Mouse (Mus musculus): ENCODE data around the gene Numbl. TPM values are rescaled to one million over a fixed set of nuclear protein-coding genes. Genes with fewer than 3 reads are reported as not detected.

The Numbl gene
- polyA plus RNA-seq, 1 experiment from 2014 or later: 12.8 TPM

DNA sequence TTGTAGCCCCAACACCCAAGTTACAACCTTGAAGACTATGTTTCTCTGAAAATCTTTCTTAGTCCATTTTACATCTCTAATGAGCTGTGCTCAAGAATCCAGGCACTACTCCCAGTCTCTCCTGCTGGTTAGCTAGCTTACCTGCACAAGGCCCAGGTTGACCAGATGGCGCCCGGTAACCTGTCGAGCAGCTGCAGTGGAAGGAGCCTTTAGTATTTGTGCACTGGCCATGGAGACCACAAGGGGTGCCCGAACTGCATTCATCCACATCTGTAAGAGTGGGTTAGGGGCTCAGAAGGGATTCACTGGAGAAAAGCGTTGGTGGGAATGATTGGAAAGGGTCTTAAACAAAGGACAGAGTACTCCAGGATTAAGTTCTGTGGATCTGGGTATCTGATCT lies 64.8 kb downstream of the Numbl start:
- WGBS: 91% methylated on average over 5 of the region's 5 CpGs
- Histone ChIP-seq H3K36me3 (ENCODE audit: control insufficient read depth, insufficient read depth, low read length) (peaks cover 14% of the 10 kb centered on the region), H3K27me3 (ENCODE audit: control insufficient read depth, insufficient read depth, low read length) (no peaks in the 10 kb centered on the region), H3K4me3 (ENCODE audit: low read depth, low read length) (no peak overlapping the region), H3K9ac (ENCODE audit: low read length) (no peak overlapping the region), H3K4me1 (replicated peaks; ENCODE audit: control insufficient read depth, insufficient read depth) (0 out of 2 replicates have a peak, but pooled peaks cover 2% of the 10 kb centered on the region), H3K27ac (replicated peaks) (no peak overlapping the region), H3K4me2 (replicated peaks; ENCODE audit: low read depth) (no peak overlapping the region), H3K9me3 (ENCODE audit: control insufficient read depth, low read length) (no peaks in the 10 kb centered on the region)
- DNase-seq (ENCODE audit: low spot score) (no peak), ATAC-seq (ENCODE audit: low FRiP score, low TSS enrichment) (no peak)
- TF ChIP-seq CTCF (IDR thresholded peaks at IDR 0.05; ENCODE audit: low read depth) (no peak), EP300 (optimal IDR thresholded peaks at IDR 0.05) (no peak)

DNA sequence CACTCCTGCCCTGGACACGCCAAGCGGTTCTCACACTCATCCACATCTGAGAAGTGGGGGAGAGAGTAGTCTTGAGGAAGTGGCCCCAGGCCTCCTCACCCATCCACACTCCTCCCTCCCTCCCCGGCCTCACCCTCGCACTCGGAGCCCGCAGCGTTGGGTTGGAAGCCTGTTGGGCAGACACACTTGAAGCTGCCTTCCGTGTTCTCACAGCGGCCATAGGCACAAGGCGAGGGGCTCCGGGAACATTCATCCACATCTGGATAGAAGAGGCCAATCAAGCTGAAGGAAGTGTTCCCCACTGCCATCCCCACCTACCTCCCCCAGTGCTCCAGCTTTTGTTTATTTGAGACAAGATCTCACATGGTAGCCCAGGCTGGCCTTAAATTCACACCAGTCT lies 65.9 kb downstream of the Numbl start:
- Histone ChIP-seq H3K27ac (replicated peaks) (no peak overlapping the region), H3K9ac (ENCODE audit: low read length) (no peak overlapping the region), H3K27me3 (ENCODE audit: control insufficient read depth, insufficient read depth, low read length) (no peaks in the 10 kb centered on the region), H3K4me2 (replicated peaks; ENCODE audit: low read depth) (no peak overlapping the region), H3K4me3 (ENCODE audit: low read depth, low read length) (no peak overlapping the region), H3K4me1 (replicated peaks; ENCODE audit: control insufficient read depth, insufficient read depth) (0 out of 2 replicates have a peak, but pooled peaks cover 2% of the 10 kb centered on the region), H3K9me3 (ENCODE audit: control insufficient read depth, low read length) (no peaks in the 10 kb centered on the region), H3K36me3 (ENCODE audit: control insufficient read depth, insufficient read depth, low read length) (peaks cover 14% of the 10 kb centered on the region)
- TF ChIP-seq EP300 (optimal IDR thresholded peaks at IDR 0.05) (no peak), CTCF (IDR thresholded peaks at IDR 0.05; ENCODE audit: low read depth) (no peak)
- WGBS: 97% methylated on average over 10 of the region's 11 CpGs
- ATAC-seq (ENCODE audit: low FRiP score, low TSS enrichment): no peak
- no peak for DNase-seq (ENCODE audit: low spot score)

DNA sequence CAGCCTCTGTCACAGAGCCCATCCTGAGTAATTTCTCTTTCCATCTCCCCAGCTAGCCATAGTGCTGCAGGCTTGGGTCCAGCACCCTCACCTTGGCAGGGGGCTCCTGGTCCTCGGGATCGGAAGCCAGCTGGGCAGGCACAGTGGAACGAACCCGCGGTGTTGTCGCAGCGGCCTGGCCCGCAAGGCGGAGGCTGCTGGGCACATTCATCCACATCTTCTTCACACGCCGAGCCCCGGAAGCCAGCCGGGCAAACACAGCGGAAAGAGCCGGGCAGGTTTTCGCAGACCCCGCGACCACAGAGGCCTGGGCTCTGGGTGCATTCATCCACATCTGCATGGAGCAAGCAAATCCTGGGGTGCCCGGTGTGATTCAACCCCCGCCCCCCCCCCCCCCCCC lies 66.7 kb downstream of the Numbl start:
- ATAC-seq (ENCODE audit: low FRiP score, low TSS enrichment) (no peak), DNase-seq (ENCODE audit: low spot score) (no peak)
- TF ChIP-seq EP300 (optimal IDR thresholded peaks at IDR 0.05) (no peak), CTCF (IDR thresholded peaks at IDR 0.05; ENCODE audit: low read depth) (no peak)
- Histone ChIP-seq H3K4me1 (replicated peaks; ENCODE audit: control insufficient read depth, insufficient read depth) (0 out of 2 replicates have a peak, but pooled peaks cover 2% of the 10 kb centered on the region), H3K27ac (replicated peaks) (no peak overlapping the region), H3K4me2 (replicated peaks; ENCODE audit: low read depth) (no peak overlapping the region), H3K4me3 (ENCODE audit: low read depth, low read length) (no peak overlapping the region), H3K27me3 (ENCODE audit: control insufficient read depth, insufficient read depth, low read length) (no peaks in the 10 kb centered on the region), H3K9ac (ENCODE audit: low read length) (no peak overlapping the region), H3K9me3 (ENCODE audit: control insufficient read depth, low read length) (no peaks in the 10 kb centered on the region), H3K36me3 (ENCODE audit: control insufficient read depth, insufficient read depth, low read length) (peaks cover 14% of the 10 kb centered on the region)
- WGBS: 77% methylated on average over 19 of the region's 20 CpGs

DNA sequence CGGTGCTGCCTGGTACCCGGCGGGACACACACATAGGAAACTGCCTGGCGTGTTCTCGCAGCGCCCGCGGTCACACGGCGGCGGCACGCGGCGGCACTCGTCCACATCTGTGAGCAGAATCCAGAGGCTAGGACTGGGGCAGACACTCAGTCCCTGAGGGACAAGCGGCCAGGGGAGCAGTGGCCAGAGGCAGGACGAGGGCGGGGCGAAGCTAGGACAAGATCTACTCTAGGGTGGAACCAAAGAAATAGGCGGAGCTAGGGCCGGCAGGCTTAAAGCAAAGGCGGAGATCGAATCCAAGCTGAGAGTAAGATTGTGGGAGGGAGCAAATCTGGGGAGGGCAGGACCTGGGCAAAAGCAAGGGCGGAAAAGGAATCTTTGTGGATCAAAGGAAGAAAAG lies 67.5 kb downstream of the Numbl start:
- H3K27ac ChIP-seq (replicated peaks): no peak overlapping the region
- ATAC-seq (ENCODE audit: low FRiP score, low TSS enrichment): peak; percentile 38

DNA sequence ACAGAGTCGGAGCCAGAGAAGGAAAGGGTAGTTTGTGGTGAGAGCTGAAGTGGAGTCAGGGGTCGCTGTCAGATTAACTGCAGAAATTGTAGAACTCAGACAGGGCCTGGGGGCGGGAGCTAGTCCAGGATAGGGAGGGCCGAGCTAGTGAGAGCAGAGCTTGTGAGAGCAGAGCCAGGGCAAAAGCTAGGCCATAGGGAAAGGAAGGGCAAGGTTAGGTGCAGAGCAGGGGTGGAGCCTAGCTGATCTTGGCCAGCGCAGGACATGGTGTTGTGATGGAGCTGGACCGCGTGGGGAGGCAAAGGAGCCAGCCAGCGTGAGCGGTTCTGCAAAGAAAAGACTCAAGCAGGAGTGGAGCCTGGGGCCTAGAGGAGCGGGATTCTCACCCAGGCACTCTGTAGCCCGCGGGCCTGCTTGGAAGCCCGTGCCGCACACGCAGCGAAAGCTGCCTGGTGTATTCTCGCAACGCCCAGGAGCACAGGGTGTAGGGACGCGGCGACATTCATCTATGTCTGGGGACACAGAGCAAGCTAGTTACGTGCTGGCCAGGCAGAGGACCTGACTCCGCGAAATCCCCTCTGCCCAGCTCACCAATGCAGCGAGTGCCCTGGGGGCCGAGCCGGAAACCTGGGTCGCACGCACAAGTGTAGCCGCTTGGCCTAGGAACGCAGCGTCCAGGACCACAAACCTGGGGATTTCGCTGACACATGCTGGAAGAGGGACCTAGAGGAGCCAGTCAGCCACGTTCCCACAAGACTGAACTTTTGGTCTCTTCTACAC lies 68.1 kb downstream of the Numbl start:
- H3K36me3 ChIP-seq (ENCODE audit: control insufficient read depth, insufficient read depth, low read length): peaks cover 14% of the 10 kb centered on the region
- H3K4me3 ChIP-seq (ENCODE audit: low read depth, low read length): no peak overlapping the region
- H3K27ac ChIP-seq (replicated peaks): no peak overlapping the region

More for the DNA sequence above, 67.5 kb downstream of the Numbl start:
- peak overlapping the region; percentile 31 for H3K4me2 ChIP-seq (replicated peaks; ENCODE audit: low read depth)
- H3K27me3 ChIP-seq (ENCODE audit: control insufficient read depth, insufficient read depth, low read length): no peaks in the 10 kb centered on the region
- no peaks in the 10 kb centered on the region for H3K9me3 ChIP-seq (ENCODE audit: control insufficient read depth, low read length)
- H3K4me1 ChIP-seq (replicated peaks; ENCODE audit: control insufficient read depth, insufficient read depth): 0 out of 2 replicates have a peak, but pooled peaks cover 2% of the 10 kb centered on the region
- no peak overlapping the region for H3K4me3 ChIP-seq (ENCODE audit: low read depth, low read length)
- 25% methylated on average over 24 of the region's 24 CpGs for WGBS
- peak; percentile 76 for DNase-seq (ENCODE audit: low spot score)
- TF ChIP-seq CTCF (IDR thresholded peaks at IDR 0.05; ENCODE audit: low read depth) (no peak), EP300 (optimal IDR thresholded peaks at IDR 0.05) (no peak)
- 0 out of 2 replicates have a peak overlapping the region, but pooled peaks have one; percentile 35 for H3K9ac ChIP-seq (ENCODE audit: low read length)
- peaks cover 14% of the 10 kb centered on the region for H3K36me3 ChIP-seq (ENCODE audit: control insufficient read depth, insufficient read depth, low read length)

DNA sequence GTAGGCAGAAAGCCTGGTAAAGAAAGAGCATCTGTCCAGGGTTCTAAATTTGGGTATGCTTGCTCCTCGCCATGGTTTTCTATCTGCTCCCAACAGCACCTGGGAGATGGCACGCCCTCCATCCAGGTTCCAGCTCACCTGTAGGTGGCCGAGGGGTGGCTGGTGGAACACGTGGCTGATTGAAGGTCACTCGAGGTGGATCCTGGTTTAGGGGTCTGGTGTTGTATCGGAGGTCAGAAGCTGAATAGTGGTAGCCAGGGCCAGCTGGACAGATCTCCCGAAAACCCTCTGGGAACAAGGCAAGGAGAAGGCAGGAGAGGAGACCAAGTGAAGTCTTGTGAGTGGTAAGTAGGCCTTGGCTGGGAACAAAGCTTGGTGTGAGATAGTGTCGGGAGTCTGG lies 69.3 kb downstream of the Numbl start:
- H3K4me1 ChIP-seq (replicated peaks; ENCODE audit: control insufficient read depth, insufficient read depth): 0 out of 2 replicates have a peak, but pooled peaks cover 4% of the 10 kb centered on the region
- no peak overlapping the region for H3K9ac ChIP-seq (ENCODE audit: low read length)
- H3K4me2 ChIP-seq (replicated peaks; ENCODE audit: low read depth): no peak overlapping the region
- no peak overlapping the region for H3K27ac ChIP-seq (replicated peaks)
- no peak for ATAC-seq (ENCODE audit: low FRiP score, low TSS enrichment)
- peaks cover 12% of the 10 kb centered on the region for H3K36me3 ChIP-seq (ENCODE audit: control insufficient read depth, insufficient read depth, low read length)
- no peaks in the 10 kb centered on the region for H3K27me3 ChIP-seq (ENCODE audit: control insufficient read depth, insufficient read depth, low read length)
- no peaks in the 10 kb centered on the region for H3K9me3 ChIP-seq (ENCODE audit: control insufficient read depth, low read length)
- no peak for DNase-seq (ENCODE audit: low spot score)
- 93% methylated on average over 8 of the region's 8 CpGs for WGBS
- no peak overlapping the region for H3K4me3 ChIP-seq (ENCODE audit: low read depth, low read length)
- TF ChIP-seq EP300 (optimal IDR thresholded peaks at IDR 0.05): no peak
- no peak for TF ChIP-seq CTCF (IDR thresholded peaks at IDR 0.05; ENCODE audit: low read depth)

More for the DNA sequence above, 68.1 kb downstream of the Numbl start:
- H3K27me3 ChIP-seq (ENCODE audit: control insufficient read depth, insufficient read depth, low read length): no peaks in the 10 kb centered on the region
- no peaks in the 10 kb centered on the region for H3K9me3 ChIP-seq (ENCODE audit: control insufficient read depth, low read length)
- peak overlapping the region; percentile 31; the same call in 1 of the 2 replicates for H3K4me2 ChIP-seq (replicated peaks; ENCODE audit: low read depth)
- TF ChIP-seq EP300 (optimal IDR thresholded peaks at IDR 0.05): no peak
- no peak for TF ChIP-seq CTCF (IDR thresholded peaks at IDR 0.05; ENCODE audit: low read depth)
- DNase-seq (ENCODE audit: low spot score) (peak; percentile 40), ATAC-seq (ENCODE audit: low FRiP score, low TSS enrichment) (peak; percentile 16; the same call in 1 of the 2 replicates)
- H3K9ac ChIP-seq (ENCODE audit: low read length): no peak overlapping the region
- 66% methylated on average over 34 of the region's 34 CpGs for whole genome bisulfite sequencing
- H3K4me1 ChIP-seq (replicated peaks; ENCODE audit: control insufficient read depth, insufficient read depth): 0 out of 2 replicates have a peak, but pooled peaks cover 2% of the 10 kb centered on the region
